Mouse (Mus musculus) ES-Bruce4 (cell line): ENCODE data around the gene Tspan31.

ENCODE experiments used
- EP300 ChIP-seq: IDR thresholded peaks from 2 replicates; pipeline ENCODE4 v1.6.1; 2011; ENCODE audit warnings: low read depth, low read length; ENCODE audit not compliant: insufficient read depth
- POLR2A ChIP-seq: IDR thresholded peaks from one replicate; pipeline ENCODE4 v1.8.1; 2011; ENCODE audit warnings: low read length; ENCODE audit not compliant: insufficient read depth

DNA sequence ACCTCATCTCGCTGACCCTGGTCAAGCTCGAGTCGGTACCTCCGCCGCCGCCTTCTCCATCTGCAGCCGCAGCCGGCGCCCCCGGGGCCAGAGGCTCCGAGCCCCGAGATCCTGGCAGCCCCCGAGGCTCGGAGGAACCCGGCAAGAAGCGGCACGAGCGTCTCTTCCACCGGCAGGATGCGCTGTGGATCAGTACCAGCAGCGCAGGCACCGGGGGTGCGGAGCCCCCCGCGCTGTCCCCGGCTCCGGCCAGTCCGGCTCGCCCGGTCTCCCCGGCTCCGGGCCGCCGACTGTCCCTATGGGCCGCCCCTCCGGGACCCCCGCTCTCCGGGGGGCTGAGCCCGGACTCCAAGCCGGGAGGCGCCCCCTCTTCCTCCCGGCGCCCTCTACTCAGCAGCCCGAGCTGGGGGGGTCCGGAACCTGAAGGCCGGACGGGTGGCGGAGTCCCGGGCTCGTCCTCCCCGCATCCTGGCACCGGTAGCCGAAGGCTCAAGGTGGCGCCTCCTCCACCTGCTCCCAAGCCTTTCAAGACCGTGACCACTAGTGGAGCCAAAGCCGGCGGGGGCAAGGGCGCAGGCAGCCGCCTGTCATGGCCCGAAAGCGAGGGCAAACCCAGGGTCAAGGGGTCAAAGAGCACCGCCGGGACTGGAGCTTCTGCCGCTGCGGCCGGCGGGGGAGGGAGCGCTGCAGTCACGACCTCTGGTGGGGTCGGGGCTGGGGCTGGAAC lies 9.8 kb upstream of the Tspan31 start:
- TF ChIP-seq POLR2A, result no peak
- no peak for TF ChIP-seq EP300
